Mouse (Mus musculus) liver, embryonic 11.5 days (tissue): ENCODE measurements around the gene Gm21961. TPM values are rescaled to one million over a fixed set of nuclear protein-coding genes. Genes with fewer than 3 reads are reported as not detected.

Experiments
- polyA plus RNA-seq: library from polyadenylated mRNA; unstranded; fragments of >200 nt; fragmentation: Nextera tagmentation; extraction: Ambion mirVana; gene quantifications from 2 replicates; pipeline ENCODE4 v1.2.1, GENCODE M21; 2014

Gene Gm21961
- polyA plus RNA-seq, 1 experiment from 2014 or later = not detected

Other genes starting within 250 kb of the Gm21961 start
- gene Gm21798, start 197.2 kb downstream of the Gm21961 start, polyA plus RNA-seq = not detected in 2 replicates